Mouse (Mus musculus): ENCODE results near the gene Dguok. TPM values are rescaled to one million over a fixed set of nuclear protein-coding genes. Genes with fewer than 3 reads are reported as not detected.

Gene Dguok
- total RNA-seq, 4 experiments from 2014 or later, result 32.7 to 37.0 (median 35.8) TPM

DNA sequence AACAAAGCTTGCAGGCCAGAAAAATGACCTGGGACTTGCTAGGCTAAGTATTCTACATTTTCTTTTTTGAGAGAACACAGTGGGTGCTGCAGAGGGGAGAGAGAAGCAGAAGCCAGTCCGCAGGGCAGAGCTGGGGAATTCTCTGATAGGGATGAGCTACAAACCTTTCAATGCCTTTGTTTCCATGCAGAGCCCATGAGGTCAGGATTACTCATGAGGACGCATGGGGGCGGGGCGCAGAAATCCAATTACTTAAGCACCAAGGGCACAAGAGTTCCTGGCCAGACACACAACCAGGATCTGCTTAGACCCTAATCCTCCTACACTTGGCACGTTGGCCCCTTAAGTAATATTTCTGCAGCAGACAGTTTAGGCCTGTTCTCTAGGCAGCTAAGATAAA is 71.6 kb downstream of the Dguok start:
- no peak for DNase-seq (ENCODE audit: low spot score in 2 of 2)

DNA sequence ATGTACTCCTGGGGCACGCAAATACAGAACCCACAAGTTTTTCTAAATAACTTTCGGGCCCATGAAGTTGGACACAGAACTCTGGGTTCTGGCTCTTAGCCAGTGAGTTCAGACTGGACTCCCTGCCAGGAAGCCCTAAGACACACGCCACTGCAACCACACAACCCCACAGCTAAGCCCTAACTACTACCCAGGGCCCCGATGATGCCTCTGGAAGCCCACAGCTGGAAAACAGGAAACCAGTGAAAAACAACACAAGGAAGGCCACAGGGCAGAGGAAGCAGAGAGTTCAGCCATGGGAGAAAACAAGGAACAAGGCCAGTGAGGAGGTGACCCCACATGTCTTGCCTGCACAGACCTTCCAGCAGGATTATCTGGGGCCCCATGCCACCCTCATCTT is 73.2 kb downstream of the Dguok start:
- no peak for DNase-seq (ENCODE audit: low spot score in 2 of 2)

DNA sequence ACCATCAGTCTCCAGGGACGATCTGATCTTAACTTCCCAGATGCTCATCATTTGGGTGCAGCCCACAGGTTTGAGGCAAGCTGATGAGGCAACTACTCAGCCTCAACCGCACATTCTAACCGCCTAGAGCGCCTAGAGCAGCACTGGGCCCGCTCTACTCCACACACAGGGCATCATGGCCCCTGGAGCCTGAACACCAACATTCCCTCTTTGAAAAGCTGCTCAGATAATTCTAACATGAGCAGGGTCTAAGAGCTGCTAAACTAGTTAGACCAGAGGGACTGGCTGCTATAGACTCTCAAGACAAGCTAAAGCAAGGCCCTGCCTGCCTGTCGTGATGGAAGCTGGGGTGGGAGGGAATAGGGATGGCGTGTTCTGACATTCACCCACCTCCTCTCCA is 73.8 kb downstream of the Dguok start:
- no peak for DNase-seq (ENCODE audit: low spot score in 2 of 2)

Other genes with a start within 250 kb of the Dguok start
- 10 to 100 TPM in 1 of 4 experiments, 1 to 10 TPM in 3; 5.7 to 10.6 (median 9.5) TPM for gene Mthfd2, start 181.1 kb downstream of the Dguok start, total RNA-seq (2022)
- 10 to 100 TPM; 20.5 to 31.0 (median 26.1) TPM for gene Mob1a, start 181.0 kb downstream of the Dguok start, total RNA-seq (2022)
- gene Bola3, start 157.8 kb downstream of the Dguok start, total RNA-seq (2022), result 10 to 100 TPM; 33.5 to 55.4 (median 42.2) TPM
- gene Tet3, start 47.9 kb downstream of the Dguok start, total RNA-seq (2022), result 10 to 100 TPM; 53.5 to 65.9 (median 58.5) TPM
- not detected for gene Actg2, start 29.3 kb upstream of the Dguok start, total RNA-seq (2022)
- gene Stambp, start 65.8 kb upstream of the Dguok start, total RNA-seq (2022), result 10 to 100 TPM; 36.2 to 39.9 (median 37.7) TPM
- not detected for gene Clec4f, start 149.2 kb upstream of the Dguok start, total RNA-seq (2022)
- not detected for gene Cd207, start 170.9 kb upstream of the Dguok start, total RNA-seq (2022)
- not detected for gene Vax2, start 204.3 kb upstream of the Dguok start, total RNA-seq (2022)
- gene Atp6v1b1, start 236.0 kb upstream of the Dguok start, total RNA-seq (2022), result under 1 TPM in 3 of 4 experiments, not detected in 1; 0.22 to 0.82 (median 0.29) TPM